Mouse (Mus musculus): Measurements from ENCODE around the gene Ermard.

DNA sequence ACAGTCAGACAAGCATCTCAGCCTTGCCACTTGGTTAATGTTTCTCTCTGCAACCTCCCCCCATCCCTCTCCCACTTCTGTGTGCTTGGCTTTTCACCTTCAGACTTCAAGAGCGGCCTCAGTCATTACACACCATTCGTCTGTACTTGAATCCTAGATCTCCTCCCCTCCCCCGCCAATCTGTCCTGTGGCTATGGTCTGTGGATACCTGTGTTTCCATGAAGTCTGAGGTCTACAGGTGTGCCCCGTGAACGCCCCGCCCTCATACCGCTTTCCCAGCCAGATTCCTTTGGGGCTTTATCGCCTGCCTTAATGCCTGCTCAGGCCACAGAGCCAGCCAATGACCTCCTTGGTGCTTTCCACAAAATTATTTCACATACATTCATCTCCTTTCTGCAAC, 34.0 kb downstream of the Ermard start:
- TF ChIP-seq CTCF (IDR thresholded peaks at IDR 0.05; ENCODE audit: low read depth, low read length) (no peak), POLR2A (IDR thresholded peaks at IDR 0.05; ENCODE audit: extremely low read depth, insufficient read depth, low read length) (no peak)
